Mouse (Mus musculus) brain, adult 2 months (tissue): ENCODE data around the gene Plxna2.

Source experiments
- DNase-seq: peaks from one replicate; pipeline ENCODE4 v3.0.0; 2011; ENCODE audit warnings: low read depth, low spot score

The Plxna2 gene

GRCm38 (mm10) chr1:194622677-194623076, 4.7 kb downstream of the Plxna2 start:
- peak; percentile 58 for DNase-seq

- DNase-seq: no peak
Observed at GRCm38 (mm10) chr1:194623641-194624040, 5.6 kb downstream of the Plxna2 start.

GRCm38 (mm10) chr1:194624411-194624810, 6.4 kb downstream of the Plxna2 start:
- peak; percentile 85 for DNase-seq

DNA sequence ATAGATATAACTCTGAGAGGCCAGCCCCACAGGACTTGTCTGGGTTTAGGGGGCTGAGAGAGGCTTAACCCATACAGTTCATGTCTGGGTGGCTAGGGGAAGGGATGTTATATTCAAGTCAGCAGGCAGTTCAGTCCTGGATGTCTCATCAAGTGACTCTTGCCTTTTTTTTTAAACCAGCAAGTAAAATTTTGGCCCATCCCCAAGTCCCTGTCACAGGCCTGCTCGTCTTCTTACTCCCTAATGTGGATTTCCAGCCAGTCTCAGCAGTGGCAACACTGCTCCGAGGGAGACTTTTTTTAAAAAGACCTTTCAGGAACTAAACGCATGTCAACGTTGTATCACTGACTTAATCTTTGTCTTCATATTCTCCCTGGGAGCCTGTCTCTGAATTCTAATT, 7.0 kb downstream of the Plxna2 start:
- peak; percentile 44 for DNase-seq

DNA sequence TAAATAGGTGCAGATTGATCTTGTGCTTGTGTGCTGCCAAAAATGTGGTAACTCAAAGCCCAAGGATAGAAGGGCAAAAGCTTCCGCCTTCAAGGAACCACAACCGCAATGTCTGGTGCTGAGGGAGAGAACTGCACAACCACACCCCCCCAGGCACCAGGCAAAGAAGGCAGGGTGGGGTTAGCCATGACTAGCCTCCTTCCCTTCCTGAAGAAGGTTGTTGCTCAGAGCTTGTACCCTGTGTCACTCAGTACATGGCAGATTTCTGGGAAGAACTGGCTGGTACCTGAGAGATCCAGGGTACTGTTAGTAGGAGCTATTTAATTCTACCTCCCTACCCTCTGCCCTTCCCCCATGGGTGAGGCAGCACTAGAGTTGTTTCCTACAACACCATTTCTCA, 8.1 kb downstream of the Plxna2 start:
- DNase-seq: no peak

GRCm38 (mm10) chr1:194627286-194627685, 9.3 kb downstream of the Plxna2 start:
- no peak for DNase-seq

GRCm38 (mm10) chr1:194629135-194629689, 11.2 kb downstream of the Plxna2 start:
- DNase-seq: peak; percentile 78

DNA sequence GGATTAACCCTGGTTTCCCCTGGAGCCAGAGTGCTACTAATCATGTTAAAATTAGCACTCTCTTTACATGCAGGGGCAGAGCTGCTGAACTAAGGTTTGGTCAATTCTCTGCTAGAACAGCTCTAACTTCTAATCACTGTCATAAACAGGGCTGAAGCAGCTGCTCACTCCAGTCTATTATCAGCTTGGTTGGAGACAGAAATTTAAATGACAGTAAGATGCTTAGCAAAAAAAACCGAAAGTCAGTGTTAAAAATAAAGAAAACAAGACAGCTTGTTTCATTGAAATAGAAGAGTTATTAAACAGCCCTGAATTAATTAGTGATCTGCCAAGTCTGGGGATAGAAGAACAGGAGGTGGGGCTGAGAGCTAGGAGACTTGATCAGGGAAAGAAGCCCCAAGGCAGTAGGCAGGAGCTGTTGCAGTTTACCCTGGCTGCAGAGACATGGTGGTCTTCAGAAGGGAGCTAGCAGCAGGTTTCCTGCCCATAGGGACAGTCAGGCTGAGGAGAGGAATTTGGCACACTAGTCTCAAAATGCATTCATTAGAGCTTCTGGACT, 12.6 kb downstream of the Plxna2 start:
- DNase-seq: peak; percentile 34

DNA sequence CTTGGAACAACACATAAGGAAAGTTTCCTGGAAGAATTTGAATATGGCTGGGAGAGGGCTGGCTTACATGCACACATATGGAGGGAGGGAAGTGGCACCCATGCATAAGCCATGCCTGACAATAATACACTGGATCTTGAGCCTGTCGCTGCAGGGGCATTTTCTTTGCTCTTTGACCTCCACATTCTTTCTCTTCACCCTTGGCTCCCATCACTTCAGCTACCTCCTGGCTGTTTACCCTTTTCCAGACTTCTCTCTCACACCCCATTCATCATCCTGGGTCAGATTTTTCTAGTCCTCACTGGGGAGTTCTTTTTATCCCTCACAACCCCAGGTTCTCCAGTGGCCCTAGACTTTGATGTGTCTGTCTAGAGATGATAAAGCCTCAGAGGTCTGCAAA, 13.6 kb downstream of the Plxna2 start:
- DNase-seq: no peak

DNA sequence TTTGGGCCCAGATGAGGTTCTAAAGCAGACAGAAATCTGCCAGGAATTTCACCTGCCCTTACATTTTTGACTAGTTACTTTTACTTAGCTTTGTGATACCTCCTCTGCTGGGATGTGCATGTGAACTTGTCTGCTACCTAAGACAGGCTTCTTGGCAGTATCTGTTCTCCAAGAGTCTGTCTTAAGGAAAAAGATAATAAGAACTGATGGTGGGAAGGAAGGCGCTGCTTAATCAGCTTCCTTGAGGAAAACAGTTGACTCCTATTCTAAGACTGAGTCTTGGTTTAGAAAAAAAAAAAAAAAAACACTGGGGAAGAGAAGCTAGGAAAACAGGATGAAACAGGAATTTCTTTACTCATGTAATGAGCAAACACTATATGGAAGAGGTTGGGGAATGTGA, 14.0 kb downstream of the Plxna2 start:
- DNase-seq: no peak

DNA sequence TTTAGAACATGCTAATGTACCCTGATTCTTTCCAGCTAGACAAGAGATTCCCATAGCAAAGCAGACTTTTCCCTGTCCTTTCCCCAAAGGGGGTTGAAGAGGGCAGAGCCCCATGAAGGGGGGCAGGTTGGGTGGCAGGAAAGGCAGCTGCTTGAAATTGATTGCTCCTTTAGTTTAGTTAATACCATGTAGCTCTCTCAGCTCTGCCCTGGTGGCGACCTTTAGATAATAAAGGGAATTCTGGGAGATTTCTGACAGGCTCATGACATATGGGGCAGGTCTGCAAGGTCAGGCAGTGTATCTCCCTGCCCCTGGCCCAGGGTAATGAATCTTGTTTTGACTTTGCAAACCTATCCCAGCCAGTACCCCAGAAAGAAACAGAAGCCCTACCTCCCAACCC, 17.4 kb downstream of the Plxna2 start:
- no peak for DNase-seq

DNA sequence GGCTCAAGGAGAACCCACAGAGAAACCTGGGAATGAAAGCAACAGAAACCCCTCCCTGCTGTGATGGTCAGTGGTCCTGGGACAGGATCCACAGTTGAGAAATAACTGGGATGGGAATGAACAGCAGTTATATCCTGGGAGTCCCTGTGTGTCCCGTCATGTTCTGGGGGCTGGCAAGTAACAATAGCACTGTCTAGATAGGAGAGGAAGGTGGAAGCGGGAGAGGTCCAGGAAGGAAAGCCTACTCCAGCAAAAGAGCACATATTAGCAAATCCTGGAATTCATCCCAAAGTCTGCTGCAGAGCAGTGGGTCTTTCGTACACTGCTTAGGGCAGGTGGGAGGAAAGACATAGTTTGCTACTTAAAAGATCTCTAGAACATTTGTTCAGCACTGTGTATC, 17.9 kb downstream of the Plxna2 start:
- DNase-seq: no peak

GRCm38 (mm10) chr1:194637391-194638304, 19.6 kb downstream of the Plxna2 start:
- DNase-seq: no peak

GRCm38 (mm10) chr1:194641601-194642301, 23.7 kb downstream of the Plxna2 start:
- DNase-seq: peak; percentile 76

- peak; percentile 33 for DNase-seq
Observed at GRCm38 (mm10) chr1:194642302-194642787, 24.3 kb downstream of the Plxna2 start.

DNA sequence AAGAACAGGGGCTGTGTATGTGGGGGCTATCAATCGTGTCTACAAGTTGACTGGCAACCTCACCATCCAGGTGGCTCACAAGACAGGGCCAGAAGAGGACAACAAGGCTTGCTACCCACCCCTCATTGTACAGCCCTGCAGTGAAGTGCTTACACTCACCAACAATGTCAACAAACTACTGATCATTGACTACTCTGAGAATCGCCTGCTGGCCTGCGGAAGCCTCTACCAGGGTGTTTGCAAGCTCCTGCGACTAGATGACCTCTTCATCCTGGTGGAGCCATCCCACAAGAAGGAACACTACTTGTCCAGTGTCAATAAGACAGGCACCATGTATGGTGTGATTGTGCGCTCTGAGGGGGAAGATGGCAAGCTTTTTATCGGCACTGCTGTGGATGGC, 25.9 kb downstream of the Plxna2 start:
- DNase-seq: no peak

DNA sequence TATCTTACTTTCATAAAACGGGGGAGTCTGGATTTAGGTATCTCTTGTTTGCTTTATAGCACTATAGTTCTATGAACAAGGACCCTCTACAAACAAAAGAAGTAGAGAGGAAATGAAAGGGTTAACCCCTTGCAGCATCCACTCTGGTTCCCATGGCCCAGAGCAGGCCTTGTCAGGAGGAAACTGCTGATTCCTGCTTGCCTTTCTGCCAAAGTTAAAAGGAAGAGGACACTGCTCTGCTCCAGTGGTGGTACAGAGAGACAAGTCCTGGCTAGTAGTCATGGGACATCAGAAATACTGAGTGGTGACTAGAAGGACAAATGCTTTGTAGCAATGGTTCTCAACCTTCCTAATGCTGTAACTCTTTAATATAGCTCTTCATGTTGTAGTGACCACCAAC, 27.9 kb downstream of the Plxna2 start:
- DNase-seq: no peak

DNA sequence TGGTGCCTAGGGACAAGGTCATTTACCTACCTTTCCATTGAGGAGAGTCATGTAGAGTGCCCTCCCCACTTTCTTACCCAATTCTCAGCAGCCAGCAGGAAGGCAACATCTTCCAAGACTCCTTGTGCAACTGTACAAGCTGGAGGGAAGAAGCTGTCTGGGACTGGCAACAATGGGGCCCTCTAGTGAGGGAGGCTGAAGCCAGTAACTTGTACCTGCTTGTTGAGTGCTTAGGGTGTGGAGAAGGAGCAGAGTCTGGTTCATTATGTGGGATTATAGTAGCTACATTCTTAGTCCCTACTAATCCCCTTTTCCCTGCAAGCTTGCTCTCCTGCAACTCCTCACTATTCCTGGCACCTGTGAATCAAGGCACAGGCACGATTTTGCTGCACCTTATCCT, 32.1 kb downstream of the Plxna2 start:
- no peak for DNase-seq

DNA sequence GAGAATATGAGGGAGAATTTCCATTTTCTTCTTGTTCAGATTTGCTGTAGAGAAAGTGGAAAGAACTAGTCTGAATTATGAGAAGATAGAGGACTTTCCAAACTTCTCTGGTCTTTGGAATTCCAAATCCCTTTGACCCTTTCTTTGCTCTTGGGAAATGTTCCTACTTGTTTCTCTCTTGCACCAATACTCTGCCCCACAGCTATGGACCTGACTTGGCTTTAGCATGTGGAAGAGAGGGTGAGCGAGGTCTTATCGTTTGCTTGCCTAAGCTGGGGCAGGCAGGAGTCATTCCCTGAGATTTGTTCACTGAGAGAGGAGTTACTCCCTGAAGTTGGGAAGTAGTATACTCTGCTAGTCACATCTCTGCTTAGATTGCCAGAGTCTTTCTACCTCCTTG, 32.5 kb downstream of the Plxna2 start:
- no peak for DNase-seq

DNA sequence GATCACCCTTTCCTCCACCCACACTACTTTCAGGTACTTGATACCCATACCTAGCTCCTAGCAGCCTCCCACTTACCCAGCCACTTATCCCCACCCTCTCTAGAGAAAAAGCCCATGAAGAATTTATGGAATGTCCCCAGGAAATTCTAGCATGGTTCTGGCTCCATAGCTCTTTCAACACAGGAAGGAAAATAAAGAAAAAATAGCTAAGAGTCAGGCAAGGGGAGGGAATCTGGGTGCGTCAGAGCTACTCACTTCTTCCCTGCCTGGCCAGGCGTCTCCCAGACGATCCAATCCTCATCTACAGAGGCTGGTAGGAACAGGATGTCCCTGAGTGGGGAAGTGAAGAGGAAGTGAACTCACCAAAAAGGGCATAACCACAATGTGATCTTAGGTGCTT, 34.0 kb downstream of the Plxna2 start:
- DNase-seq: no peak

GRCm38 (mm10) chr1:194658459-194659160, 40.6 kb downstream of the Plxna2 start:
- DNase-seq: peak; percentile 38
